Mouse (Mus musculus) limb, embryonic 14.5 days (tissue): ENCODE data around the gene Ccdc6. TPM values are rescaled to one million over a fixed set of nuclear protein-coding genes. Genes with fewer than 3 reads are reported as not detected.

Source experiments
- ATAC-seq: fragments of 200-750 bp; cut with Nextera tagmentation; 2 replicates; pipeline ENCODE4 v1.8.0; 2017; ENCODE audit warnings: low read depth, moderate number of reproducible peaks, moderate TSS enrichment; ENCODE audit not compliant: low FRiP score
- DNase-seq: peaks from one replicate; pipeline ENCODE4 v3.0.0-alpha.2; 2015; ENCODE audit warnings: low spot score
- H3K27ac ChIP-seq: fragments of 300-500 bp; sonication (generic); replicated peaks from 2 replicates; pipeline ENCODE4 v1.5.1; 2014; ENCODE audit warnings: low read depth, mild to moderate bottlenecking, low read length, moderate library complexity, mixed read lengths
- H3K27me3 ChIP-seq: fragments of 300-500 bp; sonication (generic); 2 replicates; pipeline ENCODE4 v1.6.1; 2014; ENCODE audit warnings: low read length, mixed read lengths; ENCODE audit not compliant: control insufficient read depth, insufficient read depth
- H3K36me3 ChIP-seq: fragments of 300-500 bp; sonication (generic); 2 replicates; pipeline ENCODE4 v1.6.1; 2014; ENCODE audit warnings: mild to moderate bottlenecking, low read length, moderate library complexity, mixed read lengths; ENCODE audit not compliant: control insufficient read depth, insufficient read depth
- H3K4me1 ChIP-seq: fragments of 300-500 bp; sonication (generic); 2 replicates; pipeline ENCODE4 v1.6.1; 2014; ENCODE audit warnings: antibody characterized with exemption, low read length, mixed read lengths; ENCODE audit not compliant: control insufficient read depth, insufficient read depth
- H3K4me2 ChIP-seq: fragments of 300-500 bp; sonication (generic); replicated peaks from 2 replicates; pipeline ENCODE4 v1.6.1; 2014; ENCODE audit warnings: low read depth, mild to moderate bottlenecking, low read length, moderate library complexity; ENCODE audit not compliant: severe bottlenecking
- H3K4me3 ChIP-seq: fragments of 300-500 bp; sonication (generic); replicated peaks from 2 replicates; pipeline ENCODE4 v1.5.1; 2014; ENCODE audit warnings: low read length
- H3K9ac ChIP-seq: fragments of 300-500 bp; sonication (generic); 2 replicates; pipeline ENCODE4 v1.6.1; 2014; ENCODE audit warnings: mild to moderate bottlenecking, low read depth, low read length, moderate library complexity; ENCODE audit not compliant: severe bottlenecking
- H3K9me3 ChIP-seq: fragments of 300-500 bp; sonication (generic); 2 replicates; pipeline ENCODE4 v1.6.1; 2016; ENCODE audit warnings: low read length; ENCODE audit not compliant: control insufficient read depth
- POLR2A ChIP-seq: fragments of 200-500 bp; IDR thresholded peaks from 2 replicates; pipeline ENCODE4 v1.8.0; 2012; ENCODE audit warnings: inconsistent platforms, mild to moderate bottlenecking, moderate library complexity, borderline replicate concordance; ENCODE audit not compliant: insufficient read depth, insufficient read length; ENCODE audit errors: extremely low read depth
- WGBS: fragments of 180-500 bp; shearing (Covaris S2); extraction: QIAGEN DNeasy Blood & Tissue Kit; methylation state at CpG from one replicate; pipeline ENCODE4 v1.1.7; 2014; 5-methylcytosine and 5-hydroxymethylcytosine counted together
- polyA plus RNA-seq, 2 experiments: library from polyadenylated mRNA; depleted of rRNA in 1 of 2; stranded (reverse) in 1 of 2; unstranded in 1 of 2; fragments of >200 nt; fragmentation: Nextera tagmentation in 1 of 2; extraction: Ambion mirVana in 1 of 2; gene quantifications; 2 replicates each; pipeline versions ENCODE4 v1.2.1 to v1.2.3; 2012 to 2014

The Ccdc6 gene
- polyA plus RNA-seq, 2 experiments = 23.1 to 29.6 TPM

DNA sequence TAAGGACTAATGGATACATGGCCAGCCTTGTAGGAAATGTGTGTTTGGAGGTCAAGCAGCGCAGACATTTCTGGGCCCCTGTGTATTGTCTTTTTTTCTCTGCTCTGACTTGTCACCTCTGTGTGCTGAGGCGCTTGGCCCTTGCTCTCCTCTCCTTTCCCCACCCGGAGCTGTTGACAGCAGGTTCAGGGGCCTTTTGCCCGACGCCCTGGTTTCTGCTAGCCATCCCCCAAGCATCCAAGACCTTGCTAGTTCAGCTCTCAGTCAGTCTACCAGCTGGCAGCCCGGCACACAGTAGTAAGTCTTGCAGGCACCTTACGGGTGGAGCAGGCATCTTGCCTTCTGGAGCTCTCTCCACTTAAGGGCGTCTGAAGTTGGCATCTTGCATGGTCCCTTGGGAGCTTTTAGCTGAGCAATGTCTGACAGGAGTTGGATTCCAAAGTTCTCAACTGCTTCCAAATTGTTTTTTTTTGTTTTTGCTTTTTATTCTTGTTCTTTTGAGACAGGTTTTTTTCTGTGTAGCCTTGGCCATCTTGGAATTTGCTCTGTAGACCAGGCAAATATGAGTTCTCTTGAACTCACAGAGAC, 17.2 kb downstream of the Ccdc6 start:
- DNase-seq (no peak), ATAC-seq (no peak)
- no peak overlapping the region for H3K4me3 ChIP-seq
- no peak overlapping the region for H3K4me2 ChIP-seq
- no peak for TF ChIP-seq POLR2A
- H3K4me1 ChIP-seq = peaks cover 5% of the 10 kb centered on the region; the same call in 1 of the 2 replicates
- no peak overlapping the region for H3K9ac ChIP-seq
- WGBS = 93% methylated on average over 8 of the region's 8 CpGs
- peaks cover 9% of the 10 kb centered on the region; the same call in 1 of the 2 replicates for H3K36me3 ChIP-seq
- H3K9me3 ChIP-seq = no peaks in the 10 kb centered on the region
- no peak overlapping the region for H3K27ac ChIP-seq
- no peaks in the 10 kb centered on the region for H3K27me3 ChIP-seq

DNA sequence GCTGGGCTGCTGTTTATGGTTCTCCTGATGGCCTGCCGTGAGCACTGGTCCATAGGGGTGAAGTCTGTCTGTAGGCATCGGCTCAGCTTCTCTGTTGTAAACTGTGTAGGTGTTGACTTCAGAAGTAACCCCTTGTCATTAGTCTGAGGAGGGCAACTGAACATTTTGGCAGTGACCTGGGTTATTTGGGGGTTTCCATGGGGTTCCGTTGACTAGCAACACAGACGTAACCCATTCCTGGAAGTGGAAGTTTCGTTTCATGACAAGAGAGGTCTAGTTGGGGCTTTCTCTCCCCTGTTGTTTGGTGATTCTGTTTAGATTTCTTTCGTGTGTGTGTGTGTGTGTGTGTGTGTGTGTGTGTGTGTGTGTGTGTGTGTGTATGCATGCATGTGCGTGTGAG, 19.5 kb downstream of the Ccdc6 start:
- Histone ChIP-seq H3K4me1 (peaks cover 10% of the 10 kb centered on the region), H3K4me3 (no peak overlapping the region), H3K36me3 (peaks cover 9% of the 10 kb centered on the region; the same call in 1 of the 2 replicates), H3K4me2 (no peak overlapping the region), H3K9ac (no peak overlapping the region), H3K27ac (no peak overlapping the region), H3K27me3 (no peaks in the 10 kb centered on the region), H3K9me3 (no peaks in the 10 kb centered on the region)
- DNase-seq (no peak), ATAC-seq (no peak)
- 95% methylated on average over 7 of the region's 7 CpGs for WGBS
- no peak for TF ChIP-seq POLR2A

DNA sequence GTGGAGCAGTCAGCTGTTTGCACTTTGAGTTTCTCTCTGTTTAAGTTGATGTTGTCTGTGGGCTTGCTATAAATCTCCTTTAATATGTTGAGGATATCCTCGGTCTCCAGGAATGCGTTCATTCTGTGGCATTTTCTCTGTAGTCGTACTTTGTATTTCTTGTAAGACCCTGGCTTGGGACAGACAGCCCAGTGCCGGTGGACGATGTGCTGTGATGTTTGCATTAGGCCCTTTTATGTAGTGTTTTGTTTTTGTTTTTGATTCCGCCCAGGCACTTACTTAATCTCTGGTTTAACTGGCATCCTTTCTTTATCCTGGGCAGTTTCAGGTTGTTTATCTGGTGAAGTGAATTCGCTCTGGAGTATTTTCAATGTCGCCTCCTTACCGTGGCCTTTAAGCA, 22.5 kb downstream of the Ccdc6 start:
- peak; percentile 25; the same call in 1 of the 2 replicates for ATAC-seq
- no peak overlapping the region for H3K4me3 ChIP-seq
- H3K27me3 ChIP-seq = no peaks in the 10 kb centered on the region
- H3K27ac ChIP-seq = no peak overlapping the region
- no peak overlapping the region for H3K9ac ChIP-seq
- no peak for TF ChIP-seq POLR2A
- no peak for DNase-seq
- H3K4me1 ChIP-seq = peaks cover 10% of the 10 kb centered on the region
- H3K9me3 ChIP-seq = no peaks in the 10 kb centered on the region
- WGBS = 29% methylated on average over 9 of the region's 9 CpGs
- H3K36me3 ChIP-seq = no peaks in the 10 kb centered on the region
- H3K4me2 ChIP-seq = no peak overlapping the region

DNA sequence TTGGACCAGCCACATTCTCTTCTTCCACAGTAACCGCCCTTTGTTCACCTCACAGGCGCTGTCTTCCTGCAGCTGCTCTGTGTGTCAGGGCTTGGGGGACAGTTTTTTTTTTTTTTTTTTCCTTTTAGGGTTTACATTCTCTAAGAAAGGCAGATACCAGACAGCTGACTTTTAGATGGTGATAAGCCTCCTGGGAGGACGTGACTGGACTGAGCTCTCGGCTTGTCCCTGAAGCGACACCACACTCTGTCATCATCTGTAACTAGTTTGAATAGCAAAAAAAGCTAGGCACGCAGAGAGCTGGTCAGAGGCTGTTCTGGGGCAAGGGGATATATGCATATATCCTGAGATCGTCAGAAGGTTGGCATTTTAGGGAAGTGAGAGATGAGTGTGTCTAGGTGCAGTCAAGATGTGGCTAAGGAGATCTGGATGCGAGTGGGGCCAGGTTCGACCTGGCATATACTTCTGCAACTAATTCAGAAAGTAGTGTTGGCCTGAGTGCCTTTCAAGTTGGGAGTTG, 23.0 kb downstream of the Ccdc6 start:
- peak; percentile 65; the same call in 1 of the 2 replicates for ATAC-seq
- Histone ChIP-seq H3K9me3 (no peaks in the 10 kb centered on the region), H3K9ac (no peak overlapping the region), H3K27ac (no peak overlapping the region), H3K4me1 (peaks cover 10% of the 10 kb centered on the region), H3K4me2 (no peak overlapping the region), H3K36me3 (no peaks in the 10 kb centered on the region), H3K4me3 (no peak overlapping the region), H3K27me3 (no peaks in the 10 kb centered on the region)
- 47% methylated on average over 9 of the region's 9 CpGs for WGBS
- no peak for DNase-seq
- TF ChIP-seq POLR2A = no peak

DNA sequence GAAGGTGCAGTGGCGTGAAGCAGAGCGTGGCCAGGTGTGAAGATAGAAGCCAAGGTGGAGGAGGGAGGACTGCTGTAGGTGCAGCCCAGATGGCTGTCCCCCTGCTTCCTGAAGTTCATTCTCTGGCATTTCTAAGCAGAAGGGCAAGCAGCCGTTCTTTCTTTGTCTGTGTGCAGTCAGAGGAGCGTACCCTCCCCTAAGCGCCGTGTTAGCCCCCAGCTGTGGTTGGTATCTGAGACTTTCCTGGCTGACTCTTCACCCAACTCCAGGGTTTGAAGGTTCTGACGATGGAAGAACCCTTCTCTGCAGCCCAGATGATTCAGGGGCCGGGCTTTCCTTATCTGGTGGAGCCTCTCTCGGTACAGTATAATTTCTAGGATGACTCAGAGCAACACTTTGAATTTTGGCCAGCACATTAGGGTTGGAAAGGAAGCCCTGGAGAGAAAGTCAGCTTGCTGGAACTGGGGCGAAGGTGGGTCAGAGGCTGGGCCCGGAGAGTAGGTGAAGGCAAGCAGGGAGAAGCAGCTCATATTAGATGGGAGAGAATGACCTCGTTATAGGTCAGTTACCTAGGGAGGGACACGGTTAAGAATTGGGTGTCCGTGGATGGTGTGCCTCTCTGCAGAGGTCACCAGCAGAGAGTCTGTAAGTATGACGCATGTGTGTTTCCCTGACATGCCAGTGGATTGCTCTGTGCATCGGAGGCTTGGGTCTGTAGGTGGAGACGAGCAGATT, 23.9 kb downstream of the Ccdc6 start:
- no peak for ATAC-seq
- Histone ChIP-seq H3K9ac (no peak overlapping the region), H3K27me3 (no peaks in the 10 kb centered on the region), H3K9me3 (no peaks in the 10 kb centered on the region), H3K36me3 (no peaks in the 10 kb centered on the region), H3K4me1 (peaks cover 10% of the 10 kb centered on the region), H3K27ac (no peak overlapping the region; the same call in 1 of the 2 replicates), H3K4me2 (no peak overlapping the region), H3K4me3 (no peak overlapping the region)
- 73% methylated on average over 17 of the region's 17 CpGs for WGBS
- no peak for TF ChIP-seq POLR2A
- DNase-seq = no peak
